Mouse (Mus musculus) R1 (cell line): ENCODE data around the gene Golm1.

Experiments used
- DNase-seq: peaks from one replicate; pipeline ENCODE4 v3.0.0-alpha.2; 2018; ENCODE audit warnings: low read depth, low spot score

The Golm1 gene

DNA sequence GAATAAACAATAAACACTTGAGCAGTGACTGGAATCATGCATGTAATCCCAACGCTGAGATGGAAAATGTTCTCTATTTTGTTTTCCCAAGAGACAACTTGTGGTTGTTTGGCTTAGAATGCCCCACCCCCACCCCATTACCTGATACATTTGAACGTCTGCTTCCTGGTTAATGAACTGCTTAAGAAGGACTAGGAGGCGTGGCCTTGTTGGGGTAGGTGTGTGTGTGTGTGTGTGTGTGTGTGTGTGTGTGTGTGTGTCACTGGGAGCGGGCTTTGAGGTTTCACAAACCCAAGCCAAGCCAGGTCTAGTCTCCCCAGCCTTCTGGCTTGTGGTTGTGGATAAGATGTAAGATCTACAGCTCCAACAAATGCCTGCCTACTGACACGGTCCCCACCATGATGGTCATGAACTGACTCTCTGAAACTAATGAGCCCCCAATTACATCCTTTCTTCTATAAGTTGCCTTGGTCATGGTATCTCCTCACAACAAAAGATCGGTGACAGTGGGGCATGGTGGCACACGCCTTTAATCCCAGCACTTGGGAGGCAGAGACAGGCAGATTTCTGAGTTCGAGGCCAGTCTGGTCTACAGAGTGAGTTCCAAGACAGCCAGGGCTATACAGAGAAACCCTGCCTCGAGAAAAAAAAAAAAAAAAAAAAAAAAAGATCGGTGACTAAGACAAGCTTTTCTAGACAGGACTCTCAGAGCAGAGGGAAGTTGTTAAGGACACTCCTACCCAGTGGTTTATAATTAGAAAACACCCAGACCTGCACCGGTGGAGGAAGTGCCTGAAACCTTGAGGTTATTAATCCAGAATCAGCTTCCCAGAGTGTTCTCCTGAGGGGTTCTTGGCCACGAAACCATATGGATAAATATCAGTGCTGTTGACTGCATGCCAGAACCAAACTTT, 962 bp upstream of the Golm1 start:
- peak; percentile 68 for DNase-seq

DNA sequence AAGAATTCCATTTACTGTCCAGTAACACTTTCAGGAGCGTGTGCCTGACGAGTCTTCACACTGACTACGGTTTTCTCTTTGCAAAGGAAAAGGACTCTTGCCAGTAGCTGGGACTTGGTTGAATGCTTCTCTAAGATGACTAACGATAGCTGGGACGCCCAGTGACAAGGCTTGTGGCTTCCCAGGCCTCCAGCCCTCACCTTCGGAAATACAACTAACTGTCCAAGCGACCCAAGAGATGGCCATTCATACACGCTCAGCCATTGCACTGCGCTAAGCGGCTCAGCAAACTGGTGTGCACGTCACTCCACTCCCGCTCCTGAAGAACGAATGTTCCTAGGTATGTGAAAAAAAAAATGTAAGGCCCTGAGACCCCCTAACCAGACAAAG, 855 bp downstream of the Golm1 start:
- DNase-seq = peak; percentile 25

DNA sequence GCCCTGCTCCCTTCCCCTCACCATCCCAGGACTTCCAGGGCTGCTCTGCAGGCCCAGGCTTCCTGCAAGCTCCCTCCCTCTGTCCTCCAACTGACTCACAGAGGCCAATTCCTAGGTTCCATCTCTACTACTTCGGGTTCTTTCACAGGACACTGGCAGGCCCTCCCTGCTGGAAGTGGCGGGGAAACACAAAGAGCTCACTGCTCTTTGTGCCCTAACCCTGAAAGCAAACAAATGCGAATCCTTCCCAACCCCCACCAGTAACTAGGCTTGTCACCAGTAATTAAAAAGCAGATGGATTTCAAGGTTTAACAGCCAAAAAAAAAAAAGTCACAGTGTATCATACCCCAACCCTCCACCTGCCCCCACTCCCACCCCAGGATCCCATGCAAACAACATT, 1.4 kb downstream of the Golm1 start:
- peak; percentile 37 for DNase-seq

DNA sequence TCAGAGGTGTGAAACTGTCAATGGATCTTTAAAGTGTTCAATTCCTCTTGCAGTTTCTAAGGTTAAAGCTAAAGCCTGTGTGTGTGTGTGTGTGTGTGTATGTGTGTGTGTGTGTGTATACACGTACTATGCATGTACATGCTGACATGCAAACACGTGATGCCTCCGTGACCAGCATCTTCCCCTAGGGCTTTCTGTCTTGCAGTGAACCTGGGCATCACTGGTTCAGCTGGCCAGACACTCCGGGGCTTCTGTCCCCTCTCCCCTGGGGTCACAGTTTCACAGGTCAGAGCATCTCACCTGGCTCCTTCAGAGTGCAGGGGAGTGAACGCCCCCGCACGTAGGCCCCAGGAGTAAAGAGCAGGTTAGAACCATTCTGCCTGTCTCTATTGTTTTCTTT, 2.0 kb downstream of the Golm1 start:
- no peak for DNase-seq

DNA sequence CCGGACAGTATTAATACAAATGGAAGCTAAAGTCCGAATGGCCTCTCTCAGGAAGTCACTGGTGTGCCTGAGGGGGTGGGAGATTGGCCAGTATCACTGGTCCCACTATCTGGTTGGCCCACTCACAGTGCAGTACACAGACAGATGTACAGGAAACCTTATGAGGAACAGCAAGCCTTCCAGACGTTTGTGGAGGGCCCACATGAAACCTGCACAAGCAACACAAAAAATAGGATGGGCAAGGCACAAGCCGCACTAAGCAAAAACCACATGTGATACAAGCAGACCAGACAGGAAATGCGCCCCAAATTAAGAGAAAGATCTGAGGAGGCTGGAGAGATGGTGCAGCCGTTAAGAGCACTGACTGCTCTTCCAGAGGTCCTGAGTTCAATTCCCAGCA, 3.4 kb downstream of the Golm1 start:
- no peak for DNase-seq

GRCm38 (mm10) chr13:59671521-59671920, 4.1 kb downstream of the Golm1 start:
- peak; percentile 59 for DNase-seq

DNA sequence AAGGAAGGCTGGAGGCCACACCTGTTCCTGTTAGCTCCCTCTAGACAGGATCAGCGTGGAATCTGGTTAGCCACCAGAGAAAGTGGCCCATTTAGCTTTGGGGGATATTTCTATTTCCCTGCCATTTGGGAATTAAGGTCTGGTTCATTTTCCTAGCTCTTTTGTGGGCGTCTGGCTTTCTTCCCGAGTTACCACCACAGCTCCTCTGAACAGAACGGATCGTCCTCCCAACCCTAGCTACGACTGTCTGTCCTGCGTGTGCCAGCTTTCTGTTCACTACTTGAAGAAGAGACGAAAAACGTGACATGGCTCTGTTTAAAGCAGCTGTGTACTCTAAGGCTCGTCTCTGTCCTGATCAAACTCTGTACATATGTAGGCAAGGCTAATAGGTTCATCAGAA, 5.7 kb downstream of the Golm1 start:
- DNase-seq = no peak

DNA sequence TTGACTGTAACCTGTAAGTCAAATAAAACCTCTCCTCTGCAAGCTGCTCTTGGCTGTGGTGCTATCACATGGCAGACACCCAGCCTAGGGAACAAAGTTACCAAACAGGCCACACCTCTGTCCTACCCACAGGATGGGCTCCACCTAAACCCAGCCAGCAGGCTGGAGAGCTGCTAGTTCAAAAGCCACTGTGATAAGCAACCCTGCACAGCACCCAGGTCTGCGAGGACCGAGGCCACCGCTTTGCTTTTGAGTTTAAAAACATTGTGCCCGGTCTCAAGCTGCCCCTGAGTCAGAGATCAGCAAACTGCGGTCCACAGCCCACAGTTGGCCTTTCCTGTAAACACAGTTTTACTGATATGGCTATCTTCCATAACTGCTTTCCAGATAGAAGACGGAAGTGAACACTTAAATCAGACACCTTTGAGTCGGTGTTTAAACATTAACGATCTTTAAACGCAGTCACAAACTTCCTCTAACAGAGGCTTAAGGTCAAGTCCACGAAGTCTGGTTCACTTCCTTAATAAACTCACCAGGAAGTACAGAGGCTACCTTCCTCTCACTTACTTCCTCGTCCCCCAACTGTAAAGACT, 7.0 kb downstream of the Golm1 start:
- DNase-seq = peak; percentile 59

DNA sequence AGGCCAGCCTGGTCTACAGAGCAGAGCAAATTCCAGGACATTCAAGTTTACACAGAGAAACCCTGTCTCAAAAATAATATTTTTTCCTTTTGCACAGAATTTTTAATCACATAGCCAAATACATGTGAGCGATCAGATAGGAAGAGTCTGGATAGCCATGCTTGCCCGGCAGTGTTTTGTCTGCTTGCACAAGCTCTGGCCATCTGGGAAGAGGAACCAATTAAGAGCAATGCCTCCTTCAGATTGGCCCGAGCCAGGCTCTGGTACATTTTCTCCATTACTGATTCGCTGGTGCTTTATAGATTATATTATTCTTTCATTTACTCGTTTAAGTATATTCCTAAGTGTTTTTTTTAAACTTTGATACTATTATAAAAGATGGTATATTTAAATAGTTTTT, 7.8 kb downstream of the Golm1 start:
- no peak for DNase-seq

GRCm38 (mm10) chr13:59663939-59664712, 11.5 kb downstream of the Golm1 start:
- DNase-seq = no peak

DNA sequence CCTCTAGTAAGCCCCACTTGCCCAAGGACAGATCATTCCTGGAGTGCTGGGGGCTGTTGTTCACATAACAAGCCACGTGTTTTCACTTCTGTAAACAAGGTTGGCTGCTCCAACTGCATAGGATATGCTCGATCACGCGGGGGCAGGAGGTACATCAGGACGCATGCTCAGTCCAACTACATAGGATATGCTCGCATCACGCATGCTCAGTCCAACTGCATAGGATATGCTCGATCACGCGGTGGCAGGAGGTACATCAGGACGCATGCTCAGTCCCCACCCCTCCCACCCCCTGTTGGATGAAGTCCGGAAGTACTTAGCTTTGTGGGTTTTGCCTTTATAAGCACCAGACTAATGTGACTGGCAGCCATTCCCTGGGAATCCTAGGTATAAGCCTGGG, 13.6 kb downstream of the Golm1 start:
- peak; percentile 99 for DNase-seq

DNA sequence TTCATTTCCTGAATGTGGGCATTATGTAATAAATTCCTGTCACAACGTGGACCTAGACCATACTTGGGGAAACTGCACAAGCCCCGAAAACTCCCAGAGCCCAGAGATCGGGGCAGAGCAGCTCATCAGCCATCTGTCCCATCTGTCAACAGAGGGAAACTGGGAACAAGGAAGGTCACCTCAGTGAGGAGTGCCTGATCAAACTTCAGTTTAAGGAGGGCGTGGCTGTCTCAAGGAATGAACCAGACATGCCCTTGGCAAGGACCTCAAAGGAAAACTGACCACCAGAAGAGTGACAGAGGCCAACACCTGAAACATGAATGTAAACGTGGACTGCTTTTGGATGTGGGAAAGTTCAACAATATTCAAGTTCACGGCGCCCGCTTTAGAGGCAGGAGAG, 14.2 kb downstream of the Golm1 start:
- DNase-seq = peak; percentile 58

DNA sequence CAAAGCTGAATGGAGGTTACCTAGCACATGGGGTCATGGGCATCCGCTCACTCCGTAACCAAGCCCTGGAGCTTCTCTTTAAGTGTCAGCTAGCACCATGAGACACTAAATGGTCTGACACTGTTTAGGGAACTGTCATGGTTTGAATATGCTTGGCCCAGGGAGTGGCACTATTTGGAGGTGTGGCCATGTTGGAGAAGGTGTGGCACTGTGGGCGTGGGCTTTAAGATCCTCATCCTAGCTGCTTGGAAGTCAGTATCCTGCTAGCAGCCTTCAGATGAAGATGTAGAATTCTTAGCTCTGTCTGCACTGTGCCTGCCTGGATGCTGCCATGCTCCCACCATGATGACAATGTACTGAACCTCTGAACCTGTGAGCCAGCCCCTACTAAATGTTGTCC, 15.2 kb downstream of the Golm1 start:
- peak; percentile 66 for DNase-seq

- peak; percentile 67 for DNase-seq
These were observed 17.8 kb downstream of the Golm1 start for GRCm38 (mm10) chr13:59657781-59658180.

DNA sequence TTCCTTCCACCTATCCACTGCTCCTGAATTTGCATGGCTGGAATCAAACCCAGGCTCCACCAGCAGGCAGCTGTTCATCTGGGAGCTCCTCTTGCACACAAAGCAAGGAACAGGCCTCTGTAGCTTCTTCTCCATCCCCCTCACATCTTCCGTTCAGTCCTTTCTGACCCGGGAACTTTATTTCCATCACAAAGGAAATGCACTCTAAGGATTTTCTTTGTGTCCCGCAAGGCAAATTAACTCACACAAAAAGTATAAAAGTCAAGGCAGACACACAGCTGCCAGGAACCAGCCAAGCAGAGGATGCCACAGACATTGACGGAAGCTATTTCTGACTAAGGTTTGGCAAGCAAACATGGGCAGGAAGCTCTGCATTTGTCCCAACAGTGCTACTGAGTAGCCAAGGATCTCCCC, 18.6 kb downstream of the Golm1 start:
- DNase-seq = peak; percentile 98

DNA sequence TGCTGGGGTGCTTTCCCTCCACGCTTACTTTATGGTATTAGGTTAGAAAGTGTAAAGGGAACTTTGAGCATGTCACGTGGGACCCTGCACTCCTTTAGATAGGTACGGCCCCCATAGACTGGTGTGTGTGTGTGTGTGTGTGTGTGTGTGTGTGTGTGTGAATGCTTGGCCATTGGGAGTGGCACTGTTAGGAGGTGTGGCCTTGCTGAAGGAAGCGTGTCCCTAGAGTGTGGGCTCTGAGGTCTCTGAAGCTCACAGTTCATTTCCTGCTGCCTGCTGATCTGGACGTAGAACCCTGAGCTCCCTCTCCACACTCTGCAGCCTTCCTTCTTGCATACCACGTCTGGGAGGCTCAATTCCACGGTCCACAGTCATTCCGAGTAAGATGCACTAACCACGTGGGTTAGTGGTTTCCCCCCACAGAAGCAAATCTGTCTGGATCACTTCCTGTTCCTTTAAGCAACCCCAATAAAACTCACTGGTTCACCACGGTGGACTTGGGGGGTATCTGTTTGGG, 19.2 kb downstream of the Golm1 start:
- DNase-seq = peak; percentile 87

DNA sequence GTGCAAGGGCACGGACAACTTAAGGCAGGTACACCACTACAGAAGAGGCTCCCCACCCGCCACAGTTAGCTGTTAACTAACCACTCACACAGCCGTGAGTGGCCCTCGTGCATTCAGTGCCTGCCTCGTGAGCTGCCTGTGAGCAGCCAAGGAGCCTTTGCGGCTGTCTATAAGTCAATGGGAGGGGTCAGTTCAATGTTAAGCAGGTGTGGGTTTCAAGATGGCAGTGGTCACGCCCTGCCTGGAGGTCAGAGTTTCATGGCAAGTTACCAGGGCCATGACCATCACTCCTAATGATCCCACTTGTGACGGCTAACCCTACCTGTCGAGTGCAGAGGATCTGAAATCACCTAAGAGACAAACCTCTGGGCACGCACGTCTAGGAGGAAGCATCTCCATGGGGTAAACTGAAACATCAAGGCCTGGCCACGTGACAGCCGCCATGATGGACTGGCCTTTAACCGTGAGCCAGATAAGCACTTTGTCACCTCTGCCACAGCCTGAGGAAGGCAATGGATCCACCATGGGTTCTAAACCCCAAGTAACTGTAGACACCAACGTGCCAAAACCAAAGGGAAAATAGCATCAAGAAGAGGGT, 19.8 kb downstream of the Golm1 start:
- peak; percentile 77 for DNase-seq

DNA sequence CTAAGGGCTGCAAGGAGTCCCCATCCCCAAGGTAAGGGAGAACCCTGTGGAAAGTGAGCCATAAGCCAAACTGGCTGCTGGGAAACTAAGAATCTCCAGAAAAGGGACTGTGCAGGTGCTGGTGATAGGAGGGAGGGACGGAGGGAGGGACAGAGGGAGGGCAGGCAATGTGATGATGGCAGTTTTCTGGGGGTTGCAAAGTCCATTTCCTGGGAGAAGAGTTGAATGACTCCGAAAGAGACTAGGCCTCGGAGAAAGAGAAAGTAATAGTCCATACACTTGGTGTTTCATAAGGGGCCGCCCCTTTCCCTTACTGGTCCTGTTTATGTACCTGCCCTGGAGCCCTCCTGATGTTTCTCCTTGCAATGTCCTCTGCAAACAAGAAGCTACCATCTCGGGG, 21.1 kb downstream of the Golm1 start:
- DNase-seq = no peak

DNA sequence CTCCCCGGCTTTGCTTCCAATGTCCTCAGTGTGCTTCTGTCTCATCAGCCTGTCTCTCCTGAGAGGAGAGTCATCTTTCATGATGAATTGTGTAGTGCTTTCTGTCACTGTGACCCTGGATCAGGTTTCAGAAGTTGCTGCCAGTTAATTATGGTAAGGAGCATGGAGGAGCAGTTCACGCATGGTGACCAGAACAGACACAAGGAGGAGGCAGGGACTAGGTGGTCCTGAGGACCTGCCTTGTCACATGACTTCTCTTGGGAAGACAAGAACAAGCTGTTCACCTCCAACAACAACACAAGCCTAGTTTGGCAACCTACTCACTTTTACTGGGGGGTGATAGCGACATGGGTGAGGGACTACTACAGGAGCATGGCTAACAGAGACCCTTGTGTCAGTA, 22.5 kb downstream of the Golm1 start:
- no peak for DNase-seq

GRCm38 (mm10) chr13:59652651-59653050, 23.0 kb downstream of the Golm1 start:
- no peak for DNase-seq

- DNase-seq = peak; percentile 56
These were observed 25.8 kb downstream of the Golm1 start for GRCm38 (mm10) chr13:59649781-59650180.

DNA sequence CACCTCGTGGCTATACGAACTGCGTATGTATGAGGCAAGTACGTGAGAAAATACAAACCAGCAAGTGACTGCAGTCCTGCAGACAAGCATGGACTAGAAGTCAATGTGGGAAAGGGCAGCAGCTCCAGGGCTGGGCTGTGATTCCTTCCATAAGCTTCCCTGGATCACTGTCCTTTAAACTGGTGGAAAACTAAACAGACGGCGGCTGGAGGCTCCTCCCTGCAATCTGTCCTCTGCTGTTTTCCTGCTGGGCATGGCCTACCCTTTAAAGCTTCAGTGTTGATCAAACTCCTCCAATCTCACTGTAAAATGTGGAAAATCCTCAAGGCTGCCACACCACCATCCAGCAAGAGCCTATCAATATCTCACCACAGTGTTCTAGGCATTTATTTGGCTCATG, 27.0 kb downstream of the Golm1 start:
- DNase-seq = no peak
